8 mouse cellular contexts compared by ENCODE assay signal in genomic region chr11:64078956-64079726, GRCm38 (mm10). TPM values are rescaled to one million over a fixed set of nuclear protein-coding genes. Genes with fewer than 3 reads are reported as not detected.
DNase-seq lines count a peak whose midpoint lies in the region; ATAC-seq lines count a peak whose summit lies in the region.

TSS of gene Cox10 (minus strand) at chr11:64079468.

- H3K4me2 ChIP-seq in hindbrain, embryonic 11.5 days (replicated peaks; ENCODE audit: low read depth, low read length) = peak within 1 kb of the TSS; percentile 78

- no peaks in the 10 kb centered on the region for H3K4me1 ChIP-seq in hindbrain, embryonic 11.5 days (replicated peaks; ENCODE audit: control insufficient read depth, insufficient read depth, low read length)

- WGBS in hindbrain, embryonic 11.5 days = under 1% methylated on average over 44 of the region's 45 CpGs

- H3K9me3 ChIP-seq in hindbrain, embryonic 11.5 days (ENCODE audit: control insufficient read depth, low read length) = no peaks in the 10 kb centered on the region

- H3K9ac ChIP-seq in hindbrain, embryonic 11.5 days (ENCODE audit: low read depth, low read length) = peak within 1 kb of the TSS; percentile 91

- H3K27ac ChIP-seq in hindbrain, embryonic 11.5 days (ENCODE audit: low read depth, low read length) = peak within 1 kb of the TSS; percentile 82

- H3K27me3 ChIP-seq in hindbrain, embryonic 11.5 days (ENCODE audit: control insufficient read depth, insufficient read depth, low read length) = no peaks in the 10 kb centered on the region

- DNase-seq in MN1 (ENCODE audit: low spot score) = peak; percentile 91
- peak; percentile 82 for DNase-seq in cerebellum, adult 9-10 months
- DNase-seq in frontal cortex, adult 2 months (ENCODE audit: extremely low spot score in 1 of 2, low spot score in 1 of 2) = peak; percentile 60 to 91
- DNase-seq in hindbrain, embryonic 11.5 days (ENCODE audit: low spot score) = peak; percentile 91
- peak; percentile 83 to 85 for DNase-seq in layer of hippocampus, postnatal 10 days (ENCODE audit: low spot score in 2 of 2)
- DNase-seq in lung, postnatal 10 days = peak; percentile 91
- DNase-seq in ovary, postnatal 36 days (ENCODE audit: low spot score) = peak; percentile 83
- peak; percentile 91 for DNase-seq in thymus, postnatal 25 days

- H3K4me3 ChIP-seq in hindbrain, embryonic 11.5 days (ENCODE audit: low read depth, low read length) = peak within 1 kb of the TSS; percentile 80

- peak; percentile 85 for ATAC-seq in hindbrain, embryonic 11.5 days (ENCODE audit: low FRiP score)

- 0 out of 2 replicates have a peak, but pooled peaks cover 3% of the 10 kb centered on the region for H3K36me3 ChIP-seq in hindbrain, embryonic 11.5 days (ENCODE audit: control insufficient read depth, insufficient read depth, low read length)

RNA-seq across cellular contexts. Expression of gene Cox10, which starts in this region (rescaled TPM):
- 17.0 and 17.5 TPM in 2 replicates for polyA plus RNA-seq in frontal cortex, adult 2 months (2012; rRNA removed)
- 25.2 and 26.3 TPM in 2 replicates for polyA plus RNA-seq in hindbrain, embryonic 11.5 days (2014; fragmentation: Nextera tagmentation; extraction: Ambion mirVana)
- 10 to 100 TPM; 22.4 to 25.9 TPM for total RNA-seq in layer of hippocampus, postnatal 10 days (2021)

Comparison
In these comparisons a context has a peak if more than half of its experiments do, and no peak if none do; other contexts are left out.
1. Peak in every context shown above with its lines: DNase-seq, ATAC-seq, H3K4me3 ChIP-seq and H3K27ac ChIP-seq.